Mouse (Mus musculus): ENCODE data around the gene Aff3.

The Aff3 gene

DNA sequence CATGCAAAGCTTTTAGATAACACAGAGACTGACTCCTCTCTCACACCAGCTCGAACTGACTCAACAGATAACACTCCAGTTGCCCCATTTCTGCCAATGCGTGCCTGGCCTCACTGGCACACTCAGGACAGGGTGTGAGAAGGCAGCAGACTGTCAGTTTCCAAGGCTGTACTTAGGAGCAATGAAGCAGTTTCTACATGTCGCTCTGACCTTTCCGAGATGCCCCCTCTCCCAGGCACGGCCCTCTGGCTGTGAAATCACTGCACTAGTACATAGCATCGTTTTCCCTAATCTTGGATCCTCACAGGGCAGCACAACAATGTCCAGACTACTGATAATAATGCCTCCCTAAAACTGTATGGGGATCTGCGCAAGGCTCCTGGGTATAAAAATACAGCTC lies 132.2 kb downstream of the Aff3 start:
- no peak for DNase-seq

DNA sequence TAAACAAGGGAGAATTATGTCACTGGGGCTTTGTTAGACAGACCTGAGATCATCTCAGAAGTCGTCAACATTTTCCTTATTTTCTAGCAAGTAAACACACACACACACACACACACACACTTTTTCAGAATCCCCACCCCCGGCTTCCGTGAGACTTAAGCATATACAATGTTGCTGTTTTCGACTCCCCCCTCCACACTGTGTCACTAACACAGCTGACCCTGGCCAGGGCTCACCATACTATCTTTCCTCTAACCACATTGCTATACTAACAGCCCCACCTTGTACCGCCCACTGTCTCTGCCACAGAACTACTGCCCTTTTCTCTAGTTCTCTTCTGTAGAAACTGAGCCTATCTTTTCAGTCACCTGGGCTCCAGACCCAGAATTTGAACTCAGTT lies 136.1 kb downstream of the Aff3 start:
- no peak for DNase-seq

DNA sequence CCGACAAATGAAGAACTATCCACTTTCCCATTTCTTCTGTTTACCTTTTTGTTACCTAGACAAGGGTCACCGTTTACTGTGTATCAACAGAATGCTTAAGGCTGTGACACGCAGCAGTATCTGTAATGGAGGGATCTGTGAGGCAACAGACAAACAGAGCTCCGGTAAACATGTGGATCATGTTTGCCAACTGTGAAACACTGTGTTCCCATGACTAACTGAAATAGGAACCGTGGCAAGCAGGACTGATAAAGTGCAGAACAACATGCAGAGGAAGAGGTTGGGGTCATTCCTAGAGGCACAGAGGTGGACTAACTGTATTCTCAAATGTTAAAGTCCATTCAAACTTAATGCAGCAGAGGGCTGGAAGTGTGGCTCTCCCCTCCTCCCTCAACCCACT lies 138.2 kb downstream of the Aff3 start:
- DNase-seq = no peak

DNA sequence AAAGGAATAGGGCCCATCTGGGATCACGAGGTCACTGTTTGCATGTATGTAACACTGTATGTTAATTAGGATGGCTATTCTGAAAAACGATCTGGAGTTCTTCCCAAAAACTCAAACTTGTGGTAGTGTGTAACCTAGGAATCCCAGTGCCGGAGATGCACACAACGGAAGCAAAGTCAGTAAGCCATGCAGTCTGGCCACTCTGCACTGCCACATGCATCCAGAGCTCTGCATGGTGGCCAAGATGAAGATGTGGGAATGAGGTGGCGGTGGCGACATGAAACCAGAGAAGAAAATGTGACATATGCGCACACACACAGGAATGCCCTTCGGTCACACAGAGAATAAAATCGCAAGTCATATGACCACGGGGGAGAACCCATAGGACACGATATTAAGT lies 143.1 kb downstream of the Aff3 start:
- no peak for DNase-seq

DNA sequence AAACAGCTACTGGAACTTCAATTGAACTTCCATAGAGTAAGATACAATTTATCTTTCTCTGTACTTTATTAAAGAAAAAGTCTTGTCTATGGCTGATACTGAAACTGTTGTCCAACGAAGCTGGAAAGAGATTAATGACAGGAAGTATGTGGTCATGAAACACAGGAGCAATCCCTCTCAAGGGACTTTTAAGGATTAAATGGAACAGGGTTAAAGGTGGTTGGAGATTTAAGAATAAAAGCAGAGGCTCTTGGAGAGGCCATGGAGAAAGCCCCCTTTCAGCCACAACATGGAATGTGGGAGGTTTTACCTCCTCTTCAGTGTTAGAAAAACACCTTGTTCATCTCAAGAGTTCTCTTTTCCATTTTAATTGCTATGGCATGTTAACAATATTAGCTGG lies 148.5 kb downstream of the Aff3 start:
- DNase-seq = no peak

DNA sequence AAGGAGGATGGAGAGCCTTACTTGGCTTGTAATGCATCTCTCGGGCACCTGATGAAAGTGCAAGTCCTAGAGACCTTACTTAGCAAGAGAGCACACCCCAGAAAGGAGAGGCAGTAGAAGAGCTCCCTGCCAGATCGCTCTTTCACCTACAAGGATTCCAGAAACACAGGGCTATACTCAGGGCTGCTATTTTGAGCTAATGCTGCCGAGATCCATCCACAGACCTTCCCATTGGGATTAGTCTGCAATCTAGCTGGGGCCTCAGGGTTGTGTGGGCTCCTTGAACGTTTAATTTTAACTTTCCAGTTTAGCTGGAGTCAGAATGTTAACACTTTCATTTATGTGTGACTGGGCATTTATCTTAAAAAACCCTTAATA lies 150.1 kb downstream of the Aff3 start:
- DNase-seq = no peak

DNA sequence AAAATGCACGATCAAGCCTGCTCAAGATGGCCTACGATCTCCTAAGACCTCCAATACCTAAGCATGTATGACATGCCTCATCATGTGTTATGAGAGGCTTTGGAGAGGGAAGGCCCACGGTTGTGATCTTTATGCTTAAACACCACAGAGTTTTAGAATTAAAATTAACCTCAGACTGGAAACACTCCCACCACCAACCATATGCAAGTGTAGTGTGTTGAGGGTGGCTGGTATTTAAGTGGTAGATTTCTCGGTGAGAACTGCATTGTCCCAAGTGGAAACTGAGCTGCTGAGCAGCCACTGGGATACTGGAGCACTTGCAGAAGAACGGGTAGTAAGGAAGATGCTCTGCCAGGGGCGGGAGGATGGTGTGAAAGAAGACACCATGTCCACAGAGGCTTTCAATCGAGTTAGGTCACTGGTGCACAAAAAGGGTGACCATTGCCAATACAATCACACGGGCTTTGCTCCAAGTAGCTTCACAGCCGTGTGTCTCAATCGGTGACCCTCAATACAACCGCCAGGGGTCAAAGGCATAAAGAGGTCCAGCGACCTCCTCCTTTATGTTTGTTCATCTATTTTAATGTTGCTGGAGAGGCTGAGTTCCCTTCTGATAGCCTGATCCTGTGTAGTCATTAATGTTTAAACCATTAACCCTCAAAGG lies 150.7 kb downstream of the Aff3 start:
- DNase-seq = no peak

DNA sequence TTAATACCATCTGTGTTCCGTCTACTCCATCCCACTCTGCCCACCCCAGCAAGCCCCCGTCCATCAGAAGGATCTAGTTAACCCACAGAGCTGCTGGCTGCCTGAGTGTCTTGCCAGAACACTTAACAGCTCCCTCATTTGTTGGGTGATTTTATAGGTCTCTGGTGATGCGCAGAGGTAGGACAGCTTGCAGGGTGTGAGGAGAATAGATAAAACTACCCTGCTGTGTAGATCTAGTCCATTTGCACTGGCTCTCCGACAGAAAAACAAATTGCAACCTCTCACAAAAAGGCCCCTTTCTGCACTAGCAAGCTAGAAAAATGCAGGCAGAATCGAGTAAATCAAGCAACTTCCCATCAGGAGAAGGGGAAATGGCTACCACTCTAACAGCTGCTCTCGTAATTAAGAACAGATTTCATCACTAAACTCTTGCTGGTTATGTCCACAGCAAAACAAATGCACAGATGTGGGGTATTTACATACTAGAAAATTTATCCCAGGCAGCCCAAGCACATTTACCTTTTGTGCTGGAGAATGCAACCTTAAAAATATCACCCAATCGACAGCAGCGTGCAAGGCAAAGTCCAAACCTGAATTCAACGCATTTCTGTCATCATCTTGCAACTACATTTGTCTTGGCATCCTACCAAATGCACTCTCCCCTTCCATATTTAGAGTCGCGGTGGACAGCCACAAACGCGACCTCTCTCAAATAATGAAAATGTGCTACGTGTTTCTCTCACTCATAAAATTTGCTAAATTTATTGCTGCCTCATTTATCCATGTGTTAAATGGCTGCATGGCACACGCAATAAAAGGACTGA lies 152.3 kb downstream of the Aff3 start:
- DNase-seq = no peak

DNA sequence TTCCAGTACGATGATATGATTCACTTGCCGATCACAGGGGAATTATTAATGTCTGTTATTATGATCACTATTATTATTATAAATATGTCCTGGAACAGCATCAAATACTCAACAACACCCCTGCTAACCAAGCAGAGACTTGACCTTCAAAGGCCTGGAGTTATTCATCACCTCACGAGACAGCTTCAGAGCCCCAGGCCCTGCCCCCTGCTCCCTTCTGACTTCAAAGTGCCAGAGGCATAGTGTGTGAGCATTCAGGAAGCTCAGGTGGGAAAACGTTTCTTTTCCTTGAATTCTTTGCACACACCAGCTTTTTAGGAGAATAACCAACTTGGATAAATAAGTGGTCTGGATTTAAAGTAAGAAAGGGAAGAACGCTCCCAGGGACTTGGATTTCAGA lies 153.7 kb downstream of the Aff3 start:
- no peak for DNase-seq

DNA sequence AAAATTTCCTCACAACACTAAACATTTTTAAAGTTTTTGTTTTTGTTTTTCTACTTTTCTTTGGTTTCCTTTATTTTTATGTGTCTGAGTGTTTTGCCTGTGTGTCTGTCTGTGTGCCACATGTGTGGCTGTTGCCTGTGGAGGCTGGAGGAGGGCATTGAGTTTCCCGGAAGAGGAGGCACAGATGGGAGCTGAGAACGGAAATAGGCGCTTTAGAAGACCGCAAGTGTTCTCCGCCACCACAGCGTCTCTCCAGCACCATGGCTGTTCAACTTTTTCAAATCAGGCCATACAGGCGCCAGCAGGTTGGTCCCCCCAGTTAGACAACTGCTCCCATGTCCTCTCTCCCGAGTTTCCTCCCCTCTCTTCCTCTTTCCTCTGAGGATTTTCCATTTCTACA lies 155.5 kb downstream of the Aff3 start:
- DNase-seq = no peak

DNA sequence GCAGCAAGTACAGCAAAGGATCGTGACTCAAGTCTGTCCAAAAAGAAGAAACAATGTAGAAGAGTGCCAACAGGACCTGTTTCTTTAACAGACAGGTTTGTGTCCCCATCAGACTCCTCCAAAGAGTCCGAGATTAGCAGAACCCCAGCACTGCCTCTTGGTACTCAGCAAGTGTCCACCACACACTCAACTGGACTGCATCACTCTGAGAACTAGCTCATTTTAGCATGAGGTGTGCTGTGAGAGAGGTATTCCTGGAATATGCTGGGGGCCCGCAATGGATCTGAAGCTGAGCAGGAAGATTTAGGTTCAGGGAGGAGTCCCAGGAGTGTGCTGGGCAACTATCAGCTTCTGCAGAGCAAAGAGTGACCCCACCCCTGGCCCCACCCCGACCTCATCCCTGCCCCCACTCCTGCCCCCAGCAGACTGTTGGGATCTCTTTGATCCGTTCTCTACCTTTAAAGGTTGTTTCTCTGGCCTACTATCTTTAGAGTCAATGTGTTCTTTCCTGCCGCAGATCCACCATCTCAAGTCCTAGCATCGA lies 157.0 kb downstream of the Aff3 start:
- no peak for DNase-seq

DNA sequence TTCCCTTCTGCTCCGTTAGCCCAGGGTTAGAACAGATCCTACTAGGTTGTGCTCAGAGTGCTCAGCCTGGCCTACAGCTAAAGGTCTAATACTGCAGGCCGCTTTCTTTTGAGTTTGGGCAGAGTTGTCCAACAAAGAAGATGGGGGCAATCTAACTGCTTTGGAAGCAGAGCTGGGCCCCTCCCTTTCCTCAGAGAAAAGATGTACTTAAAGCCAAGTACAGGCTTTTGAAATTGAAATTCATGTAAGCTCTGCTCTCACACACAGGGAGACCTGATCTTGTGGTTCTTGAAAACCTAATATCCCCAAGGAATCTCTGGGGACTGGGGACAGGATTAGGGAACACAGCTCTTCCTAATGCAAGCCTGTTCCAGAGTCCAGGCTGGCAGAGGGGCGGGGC lies 158.4 kb downstream of the Aff3 start:
- DNase-seq = no peak

DNA sequence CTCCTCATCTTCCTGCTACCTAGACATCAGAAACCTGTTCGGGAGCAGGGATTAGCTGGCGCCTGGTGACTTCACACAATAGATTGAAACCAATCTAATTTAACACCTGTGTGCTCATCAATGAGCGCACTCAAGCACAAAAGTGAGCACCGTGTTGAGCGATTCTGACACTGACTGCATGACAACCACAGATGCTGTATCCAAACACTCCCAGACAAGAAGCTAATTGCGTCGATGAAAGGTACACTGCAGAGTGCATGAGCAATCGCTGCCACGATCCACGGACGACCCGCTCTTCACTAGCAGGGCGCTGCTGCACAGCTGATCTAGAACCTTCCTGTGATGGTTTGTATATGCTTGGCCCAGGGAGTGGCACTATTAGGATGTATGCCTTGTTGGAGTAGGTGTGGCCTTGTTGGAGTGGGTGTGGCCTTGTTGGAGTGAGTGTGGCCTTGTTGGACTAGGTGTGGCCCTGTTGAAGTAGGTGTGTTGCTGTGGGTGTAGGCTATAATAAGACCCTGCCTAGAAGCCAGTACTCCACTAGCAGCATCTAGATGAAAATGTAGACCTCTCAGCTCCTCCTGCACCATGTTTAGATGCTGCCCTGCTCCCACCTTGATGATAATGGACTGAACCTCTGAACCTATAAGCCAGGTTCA lies 161.2 kb downstream of the Aff3 start:
- no peak for DNase-seq

DNA sequence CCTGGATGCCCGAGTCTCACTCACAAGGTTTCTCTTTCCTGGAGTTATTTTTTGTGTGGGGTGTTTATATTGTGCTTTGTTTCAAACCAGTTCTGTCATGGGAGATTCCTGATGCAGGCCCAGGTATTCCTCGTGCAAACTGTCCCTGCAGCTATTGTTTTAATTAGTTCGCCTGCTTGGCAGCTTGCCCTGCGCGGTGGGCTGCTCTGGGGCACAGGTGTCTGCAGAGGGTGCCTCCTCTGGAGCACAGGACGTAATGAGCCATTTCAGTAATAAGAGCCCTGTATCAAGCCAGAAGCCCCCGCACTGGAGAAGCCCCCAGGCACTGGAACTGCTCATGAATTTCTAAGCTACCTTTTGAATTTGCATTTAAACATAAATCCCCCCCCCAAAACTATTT lies 162.0 kb downstream of the Aff3 start:
- no peak for DNase-seq

DNA sequence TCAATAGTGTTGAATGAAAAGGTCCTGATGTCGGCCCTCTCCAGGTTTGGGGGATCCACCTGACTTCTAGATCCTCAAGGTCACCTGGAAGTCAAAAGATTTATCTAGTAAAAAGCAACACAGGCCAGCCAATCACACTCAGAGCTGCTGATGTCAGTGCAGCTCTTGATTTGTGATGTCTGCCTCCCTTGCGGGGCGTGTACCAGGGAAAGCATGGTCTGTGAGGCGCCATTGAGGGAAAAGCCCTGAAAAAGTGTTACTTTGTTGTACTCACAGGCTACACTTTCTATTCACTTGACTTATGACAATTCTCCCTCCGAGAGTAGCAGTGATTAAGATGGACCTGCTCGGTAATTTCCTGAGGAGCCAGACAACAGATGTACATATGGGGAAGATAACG lies 163.5 kb downstream of the Aff3 start:
- DNase-seq = no peak

DNA sequence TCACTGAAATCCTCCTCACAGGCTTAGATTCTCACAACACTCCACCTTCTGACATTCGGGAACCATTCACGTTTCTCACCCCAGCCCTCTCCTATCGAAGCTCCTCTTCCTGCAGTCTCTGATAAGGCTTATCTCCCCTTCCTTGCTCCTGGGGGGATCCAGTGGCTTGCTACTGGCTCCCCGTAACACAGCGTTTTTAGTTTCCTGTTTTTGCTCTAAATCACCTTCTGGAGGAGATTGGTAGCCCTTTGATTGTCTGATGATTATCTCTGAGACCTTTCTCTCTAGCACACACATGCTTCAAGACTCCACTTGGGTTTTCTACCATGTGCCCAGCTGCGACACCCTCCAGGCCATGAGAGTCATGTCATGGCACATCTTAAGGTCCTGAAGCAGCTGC lies 165.3 kb downstream of the Aff3 start:
- no peak for DNase-seq

DNA sequence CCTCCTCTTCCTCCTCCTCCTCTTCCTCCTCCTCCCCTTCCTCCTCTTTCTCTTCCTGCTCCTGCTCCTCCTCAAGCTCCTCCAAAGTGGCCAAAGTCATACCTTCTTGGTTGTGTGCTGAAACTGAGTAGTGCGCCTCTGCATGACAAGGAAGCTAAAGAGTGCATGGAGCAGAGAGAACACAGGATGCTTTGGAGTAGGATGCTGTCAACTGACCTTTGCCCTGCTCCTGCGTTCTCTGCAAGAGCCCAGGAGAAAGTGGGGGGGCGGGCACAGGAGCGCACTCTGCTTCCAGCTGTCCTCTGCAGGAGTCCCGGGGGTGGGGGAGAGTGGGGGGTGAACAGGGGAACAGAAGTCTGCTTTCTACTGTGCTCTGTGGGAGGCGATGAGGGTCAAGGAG lies 167.2 kb downstream of the Aff3 start:
- DNase-seq = no peak

DNA sequence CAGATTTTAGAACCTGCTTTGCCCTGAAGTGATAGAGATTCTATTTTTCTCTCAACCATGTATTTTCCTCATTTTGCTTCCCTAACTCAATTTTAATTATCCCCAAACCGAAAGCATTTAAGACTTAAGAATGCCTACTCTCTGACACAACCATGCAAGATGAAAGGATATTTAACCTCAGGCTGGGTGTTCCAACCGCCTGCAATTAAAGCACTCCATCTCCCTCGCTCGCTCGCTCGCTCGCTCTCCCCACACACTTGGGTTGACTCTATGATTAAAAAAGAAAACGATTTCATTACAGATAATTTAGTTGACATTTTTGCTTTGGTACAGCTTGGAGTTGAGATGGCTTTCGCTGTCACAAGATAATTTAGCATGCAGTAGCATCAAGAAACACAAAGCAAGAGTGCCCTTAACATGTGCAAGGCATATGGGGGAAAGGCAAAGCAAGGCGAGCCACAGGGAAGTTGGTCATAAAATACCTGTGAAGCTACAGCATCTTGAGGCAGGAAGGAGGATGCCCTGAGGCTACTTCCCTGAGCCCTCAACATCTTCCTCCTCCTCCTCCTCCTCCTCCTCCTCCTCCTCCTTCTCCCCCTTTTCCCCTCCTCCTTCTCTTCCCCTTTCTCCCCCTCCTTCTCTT lies 167.7 kb downstream of the Aff3 start:
- DNase-seq = no peak

DNA sequence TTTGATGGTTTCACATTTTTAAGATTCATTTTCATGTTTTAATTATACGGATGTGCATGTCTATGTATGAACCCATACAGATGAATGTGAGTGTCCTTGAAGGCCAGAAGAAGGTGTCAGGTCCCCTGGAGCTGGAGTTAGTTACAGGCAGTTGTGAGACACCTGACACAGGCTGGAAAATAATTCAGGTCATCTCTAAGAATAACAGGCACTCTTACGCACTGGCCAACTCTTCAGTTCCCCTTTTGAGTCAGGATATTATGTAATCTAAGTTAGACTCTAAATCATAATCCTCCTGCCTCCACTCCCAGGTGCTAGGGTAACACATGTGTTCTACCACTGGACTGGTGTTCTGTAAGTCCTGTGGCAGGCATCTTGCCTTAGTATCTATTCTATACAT lies 169.5 kb downstream of the Aff3 start:
- no peak for DNase-seq

DNA sequence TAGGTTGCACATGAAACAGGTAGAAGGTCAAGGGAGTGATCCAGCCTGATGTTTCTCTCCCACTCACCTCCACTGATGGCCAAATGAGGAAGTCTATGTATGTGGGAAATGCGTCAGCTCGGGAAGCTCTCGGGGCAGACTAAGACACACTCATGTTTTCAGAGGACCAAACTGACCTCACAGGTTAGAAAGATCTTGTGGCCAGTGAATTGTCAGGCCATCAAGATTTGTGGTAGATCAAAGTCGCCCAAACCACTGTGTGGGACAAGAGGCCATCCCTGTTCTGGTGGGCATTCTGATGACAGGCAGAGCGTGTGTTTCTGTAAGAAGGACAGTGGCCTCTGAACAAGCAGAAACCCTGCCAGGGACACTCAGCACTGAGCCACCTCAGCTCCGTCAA lies 175.0 kb downstream of the Aff3 start:
- DNase-seq = no peak

DNA sequence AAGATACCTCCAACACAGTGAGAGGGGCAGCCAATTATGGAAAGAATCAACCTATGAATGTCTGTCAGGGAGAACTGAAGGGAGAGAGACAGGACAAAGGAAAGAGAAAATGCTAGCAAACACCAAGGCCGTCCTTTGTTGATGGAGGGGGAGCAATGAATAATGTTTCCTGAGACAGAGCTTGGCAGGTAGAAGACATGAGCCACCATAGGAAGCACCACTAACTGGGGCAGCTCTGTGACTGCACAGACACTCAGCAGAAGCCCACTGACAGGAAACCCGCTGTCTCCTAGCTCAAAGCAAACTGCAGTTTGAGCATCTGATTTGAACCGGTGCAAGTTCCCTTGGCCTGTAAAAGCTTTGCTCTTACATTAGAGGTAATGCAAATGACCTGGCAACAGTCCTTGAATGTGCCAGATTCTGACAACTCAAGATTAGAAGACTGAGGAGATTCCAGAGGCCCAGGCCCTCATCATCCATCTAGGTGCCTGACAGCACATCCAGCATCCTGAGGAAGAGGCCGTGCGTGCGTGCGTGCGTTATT lies 176.0 kb downstream of the Aff3 start:
- no peak for DNase-seq

DNA sequence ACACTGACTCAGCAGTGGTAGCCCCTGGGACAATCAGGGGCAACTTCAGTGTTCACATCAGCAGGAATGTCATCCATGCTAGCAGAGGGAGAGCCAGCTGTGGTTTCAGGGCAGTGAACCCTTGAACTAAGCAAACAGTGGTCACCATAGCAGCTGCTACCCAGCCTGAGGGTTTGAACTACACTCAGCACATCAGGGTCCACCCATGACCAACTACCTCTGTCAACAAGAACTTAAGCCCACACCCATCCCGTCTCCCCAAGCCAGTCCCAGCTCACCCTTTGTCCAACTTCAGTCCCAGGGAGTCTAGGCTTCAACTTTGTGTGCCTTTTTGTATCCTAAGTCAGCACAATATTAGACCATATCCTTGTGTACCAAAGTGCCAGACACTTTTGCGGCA lies 176.9 kb downstream of the Aff3 start:
- no peak for DNase-seq

DNA sequence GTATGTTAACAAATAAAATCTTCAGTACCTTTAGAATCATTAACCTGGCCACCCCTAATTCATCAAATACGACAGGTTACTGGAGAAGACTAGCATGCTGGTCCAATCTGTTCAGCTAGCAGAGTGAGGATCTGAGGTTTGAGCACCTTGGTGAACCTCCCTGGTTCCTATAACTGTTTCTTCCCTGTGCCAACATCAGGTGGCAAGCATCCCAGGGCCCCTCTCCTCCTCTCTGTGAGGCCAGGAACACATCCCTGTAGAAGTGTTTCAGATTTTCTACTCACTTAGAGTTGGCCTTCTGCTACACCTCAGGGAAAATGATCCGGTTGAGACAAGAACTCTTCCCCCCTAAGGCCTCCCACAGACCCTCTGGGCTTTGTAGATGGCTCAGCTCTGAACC lies 181.6 kb downstream of the Aff3 start:
- DNase-seq = no peak
